Mouse (Mus musculus): ENCODE results near the gene Nlgn2.
A peak's percentile ranks its signal among the peaks of the same experiment; 100 is the strongest.

Gene Nlgn2

DNA sequence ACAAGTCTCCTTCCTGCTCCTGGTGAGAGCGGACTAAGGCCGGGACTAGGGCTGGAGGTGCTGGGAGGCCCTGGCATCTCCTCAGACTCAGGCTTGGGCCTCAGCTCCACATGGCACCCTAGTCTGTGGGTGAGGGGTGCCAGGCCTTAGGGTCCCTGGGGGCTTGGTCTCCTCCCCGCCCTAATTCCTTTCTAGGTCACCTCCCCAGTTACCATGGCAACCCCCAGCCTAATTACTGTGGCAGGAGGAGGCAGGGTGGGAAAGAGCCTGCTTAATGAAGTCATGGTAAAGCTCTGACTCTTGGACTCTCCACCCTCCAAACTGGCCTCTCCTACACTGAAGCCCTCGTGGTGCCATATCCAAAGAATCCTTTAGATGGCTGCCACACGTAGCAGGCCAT lies 8.8 kb downstream of the Nlgn2 start:
- no peak for DNase-seq (ENCODE audit: low read depth)

DNA sequence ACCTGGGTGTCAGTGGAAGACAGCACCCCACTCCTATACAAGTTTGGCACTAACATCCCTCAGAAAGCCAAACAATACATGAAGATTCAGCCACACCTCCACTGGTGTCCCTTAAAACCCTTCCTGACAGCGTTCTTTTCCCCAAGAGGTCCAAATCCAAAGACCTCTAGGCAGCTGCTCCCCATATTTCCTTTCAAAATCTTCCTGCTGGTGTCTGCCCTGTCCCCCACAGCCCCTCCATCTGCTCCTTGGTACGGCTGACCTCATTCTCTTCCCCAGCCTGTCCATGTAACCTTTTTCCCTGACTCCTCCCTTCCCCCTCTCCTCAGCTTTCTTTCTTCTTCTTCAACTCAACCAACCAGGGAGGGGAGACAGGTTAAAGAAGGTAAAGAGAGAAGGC lies 14.1 kb downstream of the Nlgn2 start:
- no peak for DNase-seq (ENCODE audit: low read depth)

DNA sequence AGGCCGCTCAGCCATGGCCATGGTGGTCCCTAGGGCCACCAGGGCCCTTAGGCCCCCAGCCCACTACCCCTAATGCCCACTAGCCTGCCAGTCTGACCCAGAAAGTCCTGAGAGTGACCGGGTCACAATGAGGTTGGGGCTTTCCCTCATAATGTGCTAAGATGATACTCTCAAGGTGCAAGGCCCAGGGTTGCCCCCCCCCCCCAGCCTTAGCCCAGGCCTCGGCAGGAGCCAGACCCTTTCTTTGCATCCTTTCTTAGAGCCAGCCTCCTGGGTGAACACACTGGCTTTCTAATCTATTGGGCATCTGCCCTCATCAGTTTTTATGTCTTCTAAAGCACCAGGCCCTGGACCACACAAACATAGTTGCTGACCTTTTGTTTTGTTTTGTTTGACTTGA lies 15.5 kb downstream of the Nlgn2 start, which contains the start of gene Spem1:
Gene Spem1 (minus strand): TSS at position 101 of the 400 bp plus-strand sequence.
- no peak for DNase-seq (ENCODE audit: low read depth)

DNA sequence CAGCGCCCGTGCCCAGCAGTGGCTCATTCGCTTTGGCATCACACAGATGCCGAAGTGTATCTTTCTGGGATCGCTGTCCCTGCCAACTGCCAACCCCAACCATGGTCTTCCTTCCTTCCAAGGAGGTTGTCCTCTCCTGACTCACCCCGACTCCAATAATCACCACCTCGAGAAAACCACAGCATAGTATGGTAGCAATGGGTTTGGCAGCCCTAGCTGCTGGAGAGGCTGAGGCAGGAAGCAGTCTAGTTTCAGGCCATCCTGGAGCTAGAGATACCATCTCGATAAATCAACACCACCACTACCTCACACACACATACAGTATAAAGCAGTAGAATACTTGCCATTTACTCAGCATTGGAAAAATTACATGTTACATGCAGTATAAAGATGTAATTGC lies 18.7 kb downstream of the Nlgn2 start:
- no peak for DNase-seq (ENCODE audit: low read depth)

DNA sequence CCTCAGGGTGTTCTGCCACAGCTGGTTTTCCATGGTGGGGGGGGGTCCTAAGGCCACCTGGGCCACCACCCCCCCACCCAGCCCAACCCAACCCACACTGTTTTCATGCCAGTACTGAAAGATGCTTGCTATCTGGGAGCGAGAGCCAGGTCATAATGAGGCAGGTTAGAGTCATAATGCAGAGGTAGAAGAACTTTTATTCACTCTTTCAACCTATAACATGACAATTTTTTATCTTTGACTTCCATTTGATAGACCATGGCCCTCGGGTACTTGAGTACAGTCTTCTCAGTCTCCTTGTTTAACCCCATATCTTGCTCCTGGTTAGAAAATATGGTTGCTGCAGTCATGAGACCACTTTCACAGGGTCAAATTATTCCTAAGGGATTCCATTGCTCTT lies 19.2 kb downstream of the Nlgn2 start, which contains the start of gene Spem2:
Gene Spem2 (minus strand): TSS at position 101 of the 400 bp plus-strand sequence.
- DNase-seq (ENCODE audit: low read depth), result no peak

DNA sequence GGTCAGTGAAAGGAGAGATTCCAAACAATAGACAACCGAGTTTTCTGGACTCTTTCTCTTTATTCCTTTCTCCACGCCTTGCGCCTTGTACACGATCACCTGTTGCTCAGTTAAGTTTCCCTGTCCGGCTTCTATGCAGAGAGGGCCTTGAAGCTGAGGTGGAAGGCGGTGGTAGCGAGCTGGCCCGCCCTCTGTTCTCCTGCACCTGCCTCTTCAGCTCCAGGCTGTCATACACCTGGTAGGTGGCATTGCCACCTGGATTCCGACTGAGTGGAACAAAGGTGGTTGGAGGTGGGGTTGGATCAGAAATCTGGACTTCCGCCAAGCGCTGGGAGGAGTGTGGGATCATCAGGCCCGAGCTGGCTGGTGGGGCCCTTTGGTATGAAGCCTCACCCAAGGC lies 21.1 kb downstream of the Nlgn2 start:
- no peak for DNase-seq (ENCODE audit: low read depth)

DNA sequence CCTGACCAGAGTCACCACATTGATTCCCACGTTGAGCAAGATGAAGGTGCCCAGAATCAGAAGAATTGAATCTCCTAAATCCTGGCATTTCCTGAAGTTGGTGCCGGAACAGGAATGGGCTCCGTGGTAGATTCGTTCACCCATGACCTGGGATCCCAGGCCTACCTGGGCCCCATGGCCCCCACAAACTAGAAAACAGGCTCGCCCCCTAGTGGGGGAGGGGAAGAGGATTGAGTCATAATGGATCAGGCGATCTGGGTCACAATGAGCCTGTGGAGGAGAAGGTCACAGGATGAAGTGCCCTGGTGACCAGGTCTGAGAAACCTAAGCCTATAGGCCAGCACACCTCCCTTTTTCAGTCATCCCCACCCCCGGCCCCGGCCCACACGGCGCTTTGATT lies 22.4 kb downstream of the Nlgn2 start, which contains the start of gene Gm39566:
Gene Gm39566 (minus strand): TSS at position 144 of the 400 bp plus-strand sequence.
- DNase-seq (ENCODE audit: low read depth), result no peak

DNA sequence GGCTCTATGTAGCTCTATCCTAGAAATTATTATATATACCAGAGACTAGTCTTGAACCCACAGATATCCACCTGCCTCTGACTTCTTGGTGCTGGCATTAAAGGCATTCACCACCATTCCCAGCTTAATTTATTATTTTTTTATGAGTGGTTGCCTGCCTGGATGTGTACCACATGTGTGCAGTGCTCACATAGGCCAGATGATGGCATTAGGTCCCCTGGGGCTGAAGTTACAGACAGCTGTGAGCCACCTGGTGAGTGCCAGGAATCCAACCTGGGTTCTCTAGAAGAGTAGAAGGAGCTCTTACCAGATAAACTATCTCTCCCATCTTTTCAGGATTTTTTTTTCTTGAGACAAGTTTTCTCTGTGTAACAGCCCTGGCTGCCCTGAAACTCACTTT lies 27.3 kb downstream of the Nlgn2 start:
- DNase-seq (ENCODE audit: low read depth), result no peak

DNA sequence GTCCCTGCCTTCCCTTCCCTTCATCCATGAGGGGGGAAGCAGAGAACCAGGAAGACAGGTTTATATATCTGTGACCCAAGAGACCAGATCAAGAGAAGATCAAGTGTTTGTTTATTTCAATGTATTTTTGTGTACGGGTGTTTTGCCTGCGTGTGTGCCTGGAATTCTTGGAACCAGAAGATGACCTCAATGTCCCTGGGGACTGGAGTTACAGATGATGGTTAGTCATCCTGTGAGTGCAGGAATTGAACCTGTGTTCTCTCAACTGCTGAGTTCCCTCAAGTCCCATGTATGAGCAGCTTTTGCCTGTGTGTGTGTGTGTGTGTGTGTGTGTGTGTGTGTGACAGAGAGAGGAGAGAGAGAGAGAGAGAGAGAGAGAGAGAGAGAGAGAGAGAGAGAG lies 29.9 kb downstream of the Nlgn2 start:
- DNase-seq (ENCODE audit: low read depth), result no peak

DNA sequence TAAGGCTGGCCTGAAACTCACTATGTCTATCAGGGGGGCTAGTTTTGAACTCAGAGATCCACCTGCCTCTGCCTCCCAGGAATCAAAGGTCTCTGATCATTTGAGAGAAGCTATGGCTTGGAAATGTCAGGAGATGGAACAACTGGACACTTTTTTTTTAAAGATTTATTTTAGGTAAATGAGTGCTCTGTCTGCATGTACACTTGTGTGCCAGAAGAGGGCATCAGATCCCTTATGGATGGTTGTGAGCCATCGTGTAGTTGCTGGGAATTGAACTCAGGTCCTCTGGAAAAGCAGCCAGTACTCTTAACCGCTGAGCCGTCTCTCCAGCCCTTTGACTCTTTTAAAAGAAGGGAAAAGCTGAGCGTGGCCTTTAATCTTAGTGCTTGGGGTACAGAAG lies 31.2 kb downstream of the Nlgn2 start:
- no peak for DNase-seq (ENCODE audit: low read depth)

DNA sequence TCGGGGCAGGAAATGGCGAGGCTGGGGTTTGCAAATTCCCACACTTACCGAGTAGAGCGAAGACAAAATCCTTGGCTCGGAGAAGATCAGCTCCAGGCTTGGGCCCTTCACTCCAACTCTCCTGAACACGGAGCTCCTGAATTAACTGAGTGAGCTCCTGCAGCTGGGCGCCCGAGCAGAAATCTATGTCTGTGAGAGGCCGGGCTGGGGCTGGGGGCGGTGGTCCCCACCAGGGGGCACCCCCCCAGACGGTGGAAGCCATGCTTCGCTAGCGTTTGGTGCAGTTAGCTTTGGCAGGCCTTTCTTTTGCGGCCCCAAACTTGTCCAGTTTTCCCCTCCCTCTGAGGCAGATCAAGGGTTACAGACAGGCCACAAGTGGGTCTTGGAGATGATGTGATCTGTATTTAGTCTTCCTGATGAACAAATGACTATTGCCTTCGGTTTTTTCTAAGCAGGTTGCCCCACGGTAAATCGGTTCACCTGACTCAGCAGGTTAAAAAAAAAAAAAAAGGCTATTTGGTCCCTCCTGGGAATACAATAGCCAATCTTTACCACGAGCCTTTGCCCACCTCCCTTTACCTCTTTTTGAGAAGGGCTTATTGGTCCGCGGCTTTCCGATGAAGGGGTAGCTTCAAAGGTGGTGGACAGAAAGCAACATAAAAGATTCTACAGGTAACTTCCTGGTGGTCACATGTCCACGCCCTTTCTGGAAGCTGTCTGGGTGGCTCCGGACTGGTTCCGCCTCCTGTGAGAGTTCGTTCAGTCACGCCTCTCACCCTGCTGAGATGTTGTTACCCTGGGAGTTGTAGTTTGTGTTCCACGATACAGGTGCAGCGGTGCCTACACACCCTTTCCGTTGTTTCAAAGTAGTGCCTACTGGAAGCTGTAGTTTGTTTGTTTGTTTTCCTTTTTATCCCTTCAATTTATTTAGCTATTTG lies 32.3 kb downstream of the Nlgn2 start, which contains the start of gene Tmem102:
Gene Tmem102 (minus strand): TSS at position 653 of the 938 bp plus-strand sequence.
- no peak for DNase-seq (ENCODE audit: low read depth)

DNA sequence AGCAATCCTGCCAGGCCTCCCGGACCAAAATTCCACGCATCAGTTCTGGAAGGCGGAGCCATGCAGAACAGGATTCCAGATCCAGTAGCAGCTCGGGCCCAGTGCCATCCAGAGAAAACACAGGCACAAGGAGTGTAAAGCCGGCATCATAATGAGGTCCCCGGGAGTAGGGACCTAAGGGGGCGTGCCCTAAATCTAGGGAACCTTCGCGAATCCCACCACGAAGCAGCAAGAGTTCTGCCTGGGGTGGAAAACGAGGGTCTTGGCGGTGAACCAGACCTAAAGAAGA lies 33.0 kb downstream of the Nlgn2 start:
- DNase-seq (ENCODE audit: low read depth), result no peak

DNA sequence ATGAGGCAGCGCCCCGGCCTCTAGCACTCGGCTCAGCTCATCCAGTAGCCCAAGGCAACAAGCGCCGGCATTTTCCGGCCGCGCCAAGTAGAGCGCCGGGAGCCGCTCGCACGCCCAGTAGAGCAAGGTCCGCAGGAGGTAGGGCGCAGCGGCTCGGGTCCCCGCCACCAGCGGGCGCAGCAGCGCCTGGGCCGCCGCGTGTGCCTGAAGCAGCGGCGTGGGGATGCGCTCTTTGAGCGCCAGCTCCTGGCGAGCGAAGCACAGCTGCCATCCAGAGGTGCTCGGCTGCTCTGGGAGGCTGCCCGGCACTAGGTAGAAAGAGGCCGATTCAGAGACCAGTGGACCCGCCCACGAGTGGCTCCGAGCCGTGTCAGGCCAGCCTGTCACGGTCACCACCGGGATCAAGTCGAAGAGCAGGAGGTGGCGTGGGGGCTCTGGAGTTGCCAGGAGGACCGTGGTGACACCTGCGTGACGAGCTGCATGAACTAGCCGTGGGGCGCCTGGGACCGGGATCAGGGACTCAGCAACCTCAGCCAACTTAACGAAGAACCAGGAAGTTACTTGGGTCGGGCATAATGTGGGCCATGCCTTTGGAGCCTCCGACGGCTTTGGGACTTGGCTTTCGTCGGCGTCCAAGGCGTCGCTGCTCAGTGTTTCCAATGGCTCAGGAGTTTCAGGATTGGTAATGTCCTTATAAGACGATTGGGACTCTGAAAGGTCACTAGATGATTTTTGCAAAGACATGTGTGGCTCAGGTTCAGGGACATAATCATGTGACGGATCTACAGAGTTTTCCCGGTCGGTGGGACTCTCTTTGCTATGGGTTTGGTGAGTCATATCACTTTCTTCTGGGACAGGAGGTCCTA lies 33.6 kb downstream of the Nlgn2 start:
- peak; percentile 56 for DNase-seq (ENCODE audit: low read depth)

DNA sequence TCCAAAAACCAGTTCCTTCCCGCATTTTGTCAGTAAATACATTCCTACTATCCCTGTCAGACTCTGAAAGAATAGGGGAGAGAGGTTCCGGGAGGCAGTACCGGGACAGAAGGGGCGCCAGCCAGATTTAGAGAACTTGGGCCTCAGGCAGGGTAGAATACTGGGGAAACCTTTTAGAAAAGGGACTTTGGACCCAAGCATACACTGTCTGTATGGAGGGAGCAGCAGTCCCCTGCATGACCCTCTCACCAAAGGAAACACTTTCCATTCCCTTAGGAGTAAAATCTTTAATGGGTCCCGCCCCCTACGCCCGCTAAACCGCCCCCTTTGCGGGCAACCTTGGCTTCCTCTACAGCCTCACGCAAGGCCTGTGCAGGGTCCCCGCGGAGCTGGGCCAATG lies 34.3 kb downstream of the Nlgn2 start:
- no peak for DNase-seq (ENCODE audit: low read depth)

DNA sequence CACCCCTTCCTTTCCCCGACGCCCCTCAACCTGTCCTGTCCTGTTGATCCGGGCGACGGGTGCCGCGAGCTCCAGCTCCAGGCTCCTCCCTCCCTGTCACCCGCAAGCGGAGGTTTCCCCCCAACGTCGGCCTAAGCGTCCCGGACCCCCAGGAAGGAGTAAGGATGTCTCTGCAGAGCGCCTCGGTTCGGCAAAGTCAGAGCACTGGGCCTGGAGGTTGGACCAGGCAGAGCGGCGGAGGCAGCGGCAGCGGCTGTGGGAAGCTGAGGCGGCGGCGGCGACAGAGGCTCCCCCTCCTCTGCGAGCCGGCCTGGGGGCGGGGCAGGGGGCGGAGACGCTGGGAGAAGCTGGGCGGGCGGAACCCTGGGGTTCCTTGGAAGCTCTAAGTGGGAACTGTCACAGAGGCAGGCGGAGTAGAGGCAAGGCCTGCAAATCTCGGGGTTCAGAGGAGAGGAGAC lies 34.9 kb downstream of the Nlgn2 start:
- no peak for DNase-seq (ENCODE audit: low read depth)

DNA sequence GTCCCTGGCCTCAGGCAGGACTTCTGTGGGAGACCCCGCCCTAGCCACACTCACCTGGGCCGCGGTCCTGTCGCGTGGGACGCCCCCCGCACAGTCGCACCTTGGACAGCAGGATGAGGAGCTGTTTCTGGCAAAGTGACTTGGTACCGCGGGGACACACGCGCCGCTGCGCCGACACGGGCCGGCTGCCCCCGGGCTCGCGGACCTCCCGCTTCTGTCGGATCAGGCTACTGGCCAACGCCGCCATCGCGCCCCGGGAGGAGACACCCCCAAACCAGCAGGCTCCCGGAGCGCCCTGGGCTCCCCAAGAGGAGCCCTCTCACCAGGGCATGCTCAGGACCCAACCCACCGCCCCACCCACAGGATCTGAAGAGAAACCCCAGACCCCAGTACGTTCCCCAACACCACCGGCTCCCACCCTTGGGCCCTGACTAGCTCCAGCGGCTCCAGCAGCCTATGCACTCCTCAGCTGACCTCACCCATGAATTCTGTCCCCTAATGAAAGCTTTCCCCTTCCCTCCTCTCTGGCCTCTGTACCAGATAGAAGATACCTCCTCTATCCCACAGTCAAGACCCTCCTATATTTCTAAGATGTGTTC lies 36.1 kb downstream of the Nlgn2 start, which contains the start of gene Fgf11:
Gene Fgf11 (minus strand): TSS at position 479 of the 599 bp plus-strand sequence.
- no peak for DNase-seq (ENCODE audit: low read depth)

DNA sequence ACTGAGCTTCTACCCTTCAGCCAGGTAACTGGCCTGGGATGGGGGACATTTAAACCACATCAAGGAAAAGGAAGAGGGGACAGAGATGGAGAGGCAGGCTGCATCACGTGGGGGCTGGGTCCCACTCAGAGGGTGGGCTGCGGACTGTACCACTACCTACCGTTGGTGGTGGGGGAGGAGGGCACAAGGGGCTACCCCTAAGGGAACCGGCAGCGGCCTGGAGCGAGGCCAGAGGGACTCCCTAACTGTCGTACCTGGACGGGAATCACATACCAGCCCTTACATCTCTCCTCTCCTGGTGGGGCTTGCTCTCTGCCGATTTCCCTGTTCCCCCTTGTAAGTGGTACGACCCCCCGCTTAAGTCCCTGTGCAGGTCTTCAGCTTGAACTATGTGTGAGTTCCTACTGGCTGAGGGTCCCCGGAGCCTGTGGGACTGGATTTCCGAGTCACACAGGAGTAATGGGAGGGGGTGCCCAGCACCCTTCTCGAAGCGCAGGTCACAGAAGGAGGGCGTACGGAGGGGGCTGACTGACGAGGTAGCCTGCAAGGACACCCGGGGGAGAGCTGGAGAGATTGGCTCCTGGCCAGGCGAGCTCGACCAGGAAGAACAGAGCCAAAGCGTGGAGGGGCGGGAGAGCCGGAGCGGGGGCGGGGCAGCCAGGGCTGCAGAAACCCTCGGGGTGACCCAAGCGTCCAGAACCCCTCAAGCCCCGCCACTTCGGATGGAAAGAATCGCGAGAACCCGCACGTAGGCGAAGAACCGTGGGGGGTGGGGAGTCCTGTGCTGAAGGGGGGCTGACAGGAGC lies 37.0 kb downstream of the Nlgn2 start:
- no peak for DNase-seq (ENCODE audit: low read depth)

DNA sequence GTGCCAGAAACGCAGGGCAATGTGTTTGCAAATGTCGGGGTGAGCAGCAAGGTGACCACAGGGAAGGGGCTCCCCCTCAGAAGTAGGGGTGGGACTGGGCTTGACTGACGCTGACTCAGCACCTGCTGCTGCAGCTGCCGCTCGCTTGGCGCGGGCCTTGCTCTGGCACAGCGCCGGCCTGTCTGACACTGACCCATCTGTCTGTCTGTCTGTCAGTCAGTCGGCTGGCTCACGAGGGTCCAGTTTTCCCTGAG lies 37.5 kb downstream of the Nlgn2 start:
- no peak for DNase-seq (ENCODE audit: low read depth)

DNA sequence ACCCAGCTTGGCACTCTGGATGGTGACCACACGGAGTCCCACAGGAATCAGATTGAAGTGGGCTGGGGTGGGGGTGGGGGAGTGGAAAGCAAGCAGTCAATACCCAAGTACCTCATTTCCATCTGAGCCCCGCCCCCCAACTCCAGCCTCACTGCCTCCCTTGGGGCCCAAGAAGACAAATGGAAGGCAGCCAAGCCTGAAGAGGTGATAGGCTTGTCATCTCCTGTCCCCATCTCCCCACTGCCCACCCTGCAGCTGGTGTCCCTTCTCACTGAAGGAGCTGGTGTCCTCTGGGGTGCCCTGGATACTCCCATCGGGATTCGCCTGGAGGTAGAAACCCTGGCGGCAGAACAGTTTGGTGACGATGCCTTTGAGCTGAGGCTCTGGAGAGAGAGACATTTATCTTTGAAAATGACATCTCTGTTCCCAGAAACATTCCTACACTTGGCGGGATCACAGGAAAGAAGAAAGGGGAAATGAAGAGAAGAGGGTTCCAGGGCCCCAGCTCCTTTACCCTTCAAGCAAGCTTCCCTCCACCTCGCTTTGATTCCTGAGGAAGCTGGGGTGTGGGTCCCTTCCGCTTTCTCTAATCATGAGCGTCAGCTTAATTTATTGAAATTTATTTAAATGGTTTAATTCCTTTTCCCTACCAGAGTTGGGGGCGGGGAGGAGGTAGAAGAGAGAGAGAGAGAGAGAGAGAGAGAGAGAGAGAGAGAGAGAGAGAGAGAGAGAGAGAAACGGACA lies 38.0 kb downstream of the Nlgn2 start:
- DNase-seq (ENCODE audit: low read depth), result no peak

DNA sequence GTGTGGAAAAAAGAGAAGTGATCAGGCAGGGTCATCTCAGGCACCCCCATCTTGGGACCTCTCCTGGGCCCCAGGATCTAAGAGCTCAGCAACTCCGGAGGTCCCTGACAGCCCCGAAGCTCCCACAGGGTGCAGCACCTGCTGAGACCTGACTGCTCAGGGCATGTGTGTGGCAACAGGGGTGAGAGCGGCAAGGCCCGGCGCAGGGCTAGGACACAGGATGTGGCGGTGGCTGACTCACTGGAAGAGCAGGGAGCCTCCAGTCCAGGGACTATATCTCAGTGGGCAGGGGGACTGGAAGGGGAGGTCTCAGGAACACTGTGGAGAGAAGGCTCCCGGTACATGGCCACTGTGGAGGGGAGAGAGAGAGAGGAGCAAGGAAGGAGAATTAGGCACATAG lies 39.7 kb downstream of the Nlgn2 start:
- no peak for DNase-seq (ENCODE audit: low read depth)

DNA sequence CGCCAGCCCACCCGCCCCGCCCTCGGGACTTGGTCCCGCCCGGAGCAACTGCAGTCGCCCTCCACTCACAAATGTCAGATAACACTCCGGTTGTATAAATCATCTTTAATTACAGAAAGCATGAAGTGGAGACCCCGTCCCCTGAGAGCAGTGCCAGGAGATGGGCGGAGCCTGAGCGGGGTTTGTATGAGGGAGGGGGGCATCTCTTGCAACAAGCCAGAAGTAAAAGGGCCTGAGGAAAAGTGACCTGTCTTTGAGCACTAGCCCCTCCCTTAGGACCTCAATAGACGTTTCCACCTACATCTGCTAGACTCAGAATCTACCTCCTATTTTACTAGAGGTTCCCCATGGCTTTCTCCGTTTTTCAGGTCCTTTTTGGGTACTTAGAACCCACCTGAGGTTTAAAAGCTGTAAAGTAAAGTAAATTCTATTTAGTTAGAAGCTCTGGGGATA lies 41.6 kb downstream of the Nlgn2 start:
- no peak for DNase-seq (ENCODE audit: low read depth)
